Mouse (Mus musculus) limb, embryonic 12.5 days (tissue): ENCODE results near the gene Gm13698. TPM values are rescaled to one million over a fixed set of nuclear protein-coding genes. Genes with fewer than 3 reads are reported as not detected.
"Not testable (repeated sequence)": the region's sequence is repeated elsewhere in the genome, so short reads cannot be mapped to it uniquely, and the experiment has no call there.

Experiments
- ATAC-seq: fragments of 200-750 bp; cut with Nextera tagmentation; 2 replicates; pipeline ENCODE4 v1.8.0; 2017; ENCODE audit warnings: low read depth, moderate TSS enrichment; ENCODE audit not compliant: insufficient number of reproducible peaks, insufficient read depth, low FRiP score, low TSS enrichment
- H3K27ac ChIP-seq: fragments of 300-500 bp; sonication (generic); 2 replicates; pipeline ENCODE4 v1.5.1; 2016; ENCODE audit warnings: mild to moderate bottlenecking, moderate library complexity
- H3K27me3 ChIP-seq: fragments of 300-500 bp; sonication (generic); 2 replicates; pipeline ENCODE4 v1.6.1; 2016; ENCODE audit warnings: mild to moderate bottlenecking, moderate library complexity
- H3K36me3 ChIP-seq: fragments of 300-500 bp; sonication (generic); 2 replicates; pipeline ENCODE4 v1.6.1; 2016; ENCODE audit warnings: mild to moderate bottlenecking, moderate library complexity
- H3K4me1 ChIP-seq: fragments of 300-500 bp; sonication (generic); replicated peaks from 2 replicates; pipeline ENCODE4 v1.6.1; 2016
- H3K4me2 ChIP-seq: fragments of 300-500 bp; sonication (generic); 2 replicates; pipeline ENCODE4 v1.6.1; 2016; ENCODE audit warnings: mild to moderate bottlenecking, moderate library complexity
- H3K4me3 ChIP-seq: fragments of 300-500 bp; sonication (generic); replicated peaks from 2 replicates; pipeline ENCODE4 v1.5.1; 2016; ENCODE audit warnings: mild to moderate bottlenecking
- H3K9ac ChIP-seq: fragments of 300-500 bp; sonication (generic); replicated peaks from 2 replicates; pipeline ENCODE4 v1.6.1; 2016; ENCODE audit warnings: mild to moderate bottlenecking, moderate library complexity
- H3K9me3 ChIP-seq: fragments of 300-500 bp; sonication (generic); 2 replicates; pipeline ENCODE4 v1.6.1; 2016; ENCODE audit warnings: mild to moderate bottlenecking, moderate library complexity
- WGBS: fragments of 180-500 bp; shearing (Covaris S2); methylation state at CpG from one replicate; pipeline ENCODE4 v1.1.7; 2016; 5-methylcytosine and 5-hydroxymethylcytosine counted together
- polyA plus RNA-seq: library from polyadenylated mRNA; unstranded; fragments of >200 nt; fragmentation: Nextera tagmentation; extraction: Ambion mirVana; gene quantifications from 2 replicates; pipeline ENCODE4 v1.2.1, GENCODE M21; 2016

Gene Gm13698
- not detected in 2 replicates for polyA plus RNA-seq

DNA sequence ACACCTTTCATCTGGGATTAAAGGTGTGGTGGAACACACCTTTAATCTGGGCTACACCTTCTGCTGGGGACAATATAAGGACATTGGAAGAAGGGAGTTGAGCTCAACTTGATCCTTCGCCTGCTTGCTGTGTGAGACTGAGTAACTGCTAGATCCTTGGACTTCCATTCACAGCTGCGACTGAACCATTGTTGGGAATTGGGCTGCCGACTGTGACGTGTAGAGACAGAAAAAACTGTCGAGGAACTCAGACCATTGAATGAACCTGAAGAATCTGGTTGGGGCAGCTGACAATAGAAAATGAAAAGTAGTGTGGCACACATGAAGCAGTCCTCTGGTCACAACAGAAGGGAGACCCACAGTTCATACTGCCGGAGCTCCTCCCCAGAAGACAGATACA, at the start of gene Gm13698:
Gene Gm13698, plus strand, starts transcription at position 301 of the 400 bp plus-strand sequence.
- H3K27me3 ChIP-seq, H3K4me3 ChIP-seq, H3K36me3 ChIP-seq, ATAC-seq, H3K9me3 ChIP-seq, H3K9ac ChIP-seq, H3K4me2 ChIP-seq, H3K27ac ChIP-seq, H3K4me1 ChIP-seq: not testable (repeated sequence)
- no CpG with 5 or more reads among the region's 6 CpGs for WGBS

DNA sequence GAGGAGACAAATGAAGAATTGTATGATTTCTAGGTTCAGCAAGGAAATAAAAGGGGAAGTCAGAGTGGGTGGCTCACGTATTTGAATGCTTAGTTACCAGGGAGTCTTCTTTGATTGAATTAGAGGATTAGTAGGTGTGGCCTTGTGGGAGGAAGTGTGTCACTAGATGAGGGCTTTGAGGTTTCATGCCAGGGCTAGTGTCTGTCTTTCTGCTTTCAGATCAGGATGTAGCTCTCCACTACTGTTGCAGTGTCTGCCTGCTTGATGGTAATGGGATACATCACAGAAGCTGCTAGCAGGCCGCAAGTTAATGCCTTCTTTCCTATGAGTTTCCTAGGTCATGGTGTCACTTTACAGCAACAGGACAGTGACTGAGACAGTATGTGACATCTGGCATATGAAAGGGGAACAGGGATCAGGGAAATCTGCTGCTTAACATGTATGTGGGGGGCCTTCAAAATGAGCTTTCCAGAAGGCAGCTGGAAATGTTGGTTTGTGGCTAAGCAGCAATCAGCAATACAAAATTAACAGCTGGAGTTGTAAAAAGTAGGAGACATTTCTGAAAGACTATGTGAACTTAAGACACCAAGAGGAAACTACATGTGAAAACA, 25.9 kb upstream of the Gm13698 start:
- H3K4me1 ChIP-seq, result no peaks in the 10 kb centered on the region
- H3K27ac ChIP-seq, result no peak overlapping the region
- H3K27me3 ChIP-seq, result no peaks in the 10 kb centered on the region
- no peak overlapping the region for H3K9ac ChIP-seq
- WGBS, result 55% methylated on average over 2 of the region's 2 CpGs
- H3K9me3 ChIP-seq, result no peaks in the 10 kb centered on the region
- H3K36me3 ChIP-seq, result no peaks in the 10 kb centered on the region
- no peak overlapping the region for H3K4me3 ChIP-seq
- no peak for ATAC-seq
- no peak overlapping the region for H3K4me2 ChIP-seq

- Histone ChIP-seq H3K9me3 (no peaks in the 10 kb centered on the region), H3K27me3 (no peaks in the 10 kb centered on the region), H3K27ac (no peak within 1 kb of the TSS), H3K36me3 (no peaks in the 10 kb centered on the region), H3K4me2 (peak within 1 kb of the TSS; percentile 66), H3K4me1 (peaks cover 6% of the 10 kb centered on the region), H3K4me3 (peak within 1 kb of the TSS; percentile 33), H3K9ac (0 out of 2 replicates have a peak within 1 kb of the TSS, but pooled peaks have one; percentile 27)
- peak; percentile 86 for ATAC-seq
- 1% methylated on average over 20 of the region's 20 CpGs for WGBS
Observed at GRCm38 (mm10) chr2:83940931-83941361, 14.5 kb upstream of the Gm13698 start, which contains the start of gene Zswim2. Zswim2 (minus strand) TSS chr2:83941228.

GRCm38 (mm10) chr2:83941378-83941777, 14.1 kb upstream of the Gm13698 start:
- no peak overlapping the region for H3K4me3 ChIP-seq
- WGBS, result 37% methylated on average over 3 of the region's 3 CpGs
- no peaks in the 10 kb centered on the region for H3K27me3 ChIP-seq
- H3K9ac ChIP-seq, result no peak overlapping the region
- peaks cover 6% of the 10 kb centered on the region for H3K4me1 ChIP-seq
- H3K4me2 ChIP-seq, result peak overlapping the region; percentile 66
- H3K27ac ChIP-seq, result no peak overlapping the region
- H3K9me3 ChIP-seq, result no peaks in the 10 kb centered on the region
- no peak for ATAC-seq
- H3K36me3 ChIP-seq, result no peaks in the 10 kb centered on the region

- no peaks in the 10 kb centered on the region for H3K27me3 ChIP-seq
- peaks cover 6% of the 10 kb centered on the region for H3K4me1 ChIP-seq
- no peak overlapping the region for H3K27ac ChIP-seq
- no peaks in the 10 kb centered on the region for H3K9me3 ChIP-seq
- H3K4me3 ChIP-seq, result no peak overlapping the region
- no peak for ATAC-seq
- H3K36me3 ChIP-seq, result no peaks in the 10 kb centered on the region
- no peak overlapping the region for H3K4me2 ChIP-seq
- H3K9ac ChIP-seq, result no peak overlapping the region
- 79% methylated on average over 4 of the region's 4 CpGs for WGBS
Observed at GRCm38 (mm10) chr2:83941792-83942191, 13.7 kb upstream of the Gm13698 start.

GRCm38 (mm10) chr2:83961203-83961602, 5.7 kb downstream of the Gm13698 start, which contains the start of gene Gm13693:
Gm13693 (plus strand) TSS chr2:83961503.
- WGBS, result no CpG with 5 or more reads among the region's 6 CpGs
- ATAC-seq, H3K27ac ChIP-seq: not testable (repeated sequence)

DNA sequence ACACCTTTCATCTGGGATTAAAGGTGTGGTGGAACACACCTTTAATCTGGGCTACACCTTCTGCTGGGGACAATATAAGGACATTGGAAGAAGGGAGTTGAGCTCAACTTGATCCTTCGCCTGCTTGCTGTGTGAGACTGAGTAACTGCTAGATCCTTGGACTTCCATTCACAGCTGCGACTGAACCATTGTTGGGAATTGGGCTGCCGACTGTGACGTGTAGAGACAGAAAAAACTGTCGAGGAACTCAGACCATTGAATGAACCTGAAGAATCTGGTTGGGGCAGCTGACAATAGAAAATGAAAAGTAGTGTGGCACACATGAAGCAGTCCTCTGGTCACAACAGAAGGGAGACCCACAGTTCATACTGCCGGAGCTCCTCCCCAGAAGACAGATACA, 11.5 kb downstream of the Gm13698 start, which contains the start of gene Gm13695:
Gene Gm13695, plus strand, starts transcription at position 301 of the 400 bp plus-strand sequence.
- no CpG with 5 or more reads among the region's 6 CpGs for WGBS
- not testable (repeated sequence) for ATAC-seq, H3K9ac ChIP-seq, H3K4me3 ChIP-seq, H3K4me2 ChIP-seq, H3K27me3 ChIP-seq, H3K9me3 ChIP-seq, H3K27ac ChIP-seq, H3K36me3 ChIP-seq, H3K4me1 ChIP-seq

More at GRCm38 (mm10) chr2:83961203-83961602, 5.7 kb downstream of the Gm13698 start, which contains the start of gene Gm13693:
- not testable (repeated sequence) for H3K4me2 ChIP-seq, H3K9ac ChIP-seq, H3K27me3 ChIP-seq, H3K4me3 ChIP-seq, H3K36me3 ChIP-seq, H3K4me1 ChIP-seq, H3K9me3 ChIP-seq

DNA sequence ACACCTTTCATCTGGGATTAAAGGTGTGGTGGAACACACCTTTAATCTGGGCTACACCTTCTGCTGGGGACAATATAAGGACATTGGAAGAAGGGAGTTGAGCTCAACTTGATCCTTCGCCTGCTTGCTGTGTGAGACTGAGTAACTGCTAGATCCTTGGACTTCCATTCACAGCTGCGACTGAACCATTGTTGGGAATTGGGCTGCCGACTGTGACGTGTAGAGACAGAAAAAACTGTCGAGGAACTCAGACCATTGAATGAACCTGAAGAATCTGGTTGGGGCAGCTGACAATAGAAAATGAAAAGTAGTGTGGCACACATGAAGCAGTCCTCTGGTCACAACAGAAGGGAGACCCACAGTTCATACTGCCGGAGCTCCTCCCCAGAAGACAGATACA, 17.3 kb downstream of the Gm13698 start, which contains the start of gene Gm13696:
Gene Gm13696, plus strand, starts transcription at position 301 of the 400 bp plus-strand sequence.
- ATAC-seq, H3K4me3 ChIP-seq, H3K9ac ChIP-seq, H3K4me2 ChIP-seq, H3K36me3 ChIP-seq, H3K4me1 ChIP-seq, H3K27ac ChIP-seq, H3K9me3 ChIP-seq, H3K27me3 ChIP-seq: not testable (repeated sequence)
- WGBS, result no CpG with 5 or more reads among the region's 6 CpGs

GRCm38 (mm10) chr2:83978633-83979032, 23.1 kb downstream of the Gm13698 start, which contains the start of gene Gm13694:
Gm13694 (plus strand) TSS chr2:83978933.
- not testable (repeated sequence) for H3K36me3 ChIP-seq, H3K4me1 ChIP-seq, H3K9ac ChIP-seq, H3K27ac ChIP-seq, H3K27me3 ChIP-seq, ATAC-seq, H3K4me3 ChIP-seq, H3K9me3 ChIP-seq, H3K4me2 ChIP-seq
- WGBS, result no CpG with 5 or more reads among the region's 6 CpGs

GRCm38 (mm10) chr2:83984443-83984842, 28.9 kb downstream of the Gm13698 start, which contains the start of gene Gm13697:
Gm13697 (plus strand) TSS chr2:83984743.
- H3K9me3 ChIP-seq, H3K27me3 ChIP-seq, H3K27ac ChIP-seq, H3K4me3 ChIP-seq, H3K36me3 ChIP-seq, H3K4me2 ChIP-seq, H3K9ac ChIP-seq, H3K4me1 ChIP-seq, ATAC-seq: not testable (repeated sequence)
- WGBS, result no CpG with 5 or more reads among the region's 6 CpGs

DNA sequence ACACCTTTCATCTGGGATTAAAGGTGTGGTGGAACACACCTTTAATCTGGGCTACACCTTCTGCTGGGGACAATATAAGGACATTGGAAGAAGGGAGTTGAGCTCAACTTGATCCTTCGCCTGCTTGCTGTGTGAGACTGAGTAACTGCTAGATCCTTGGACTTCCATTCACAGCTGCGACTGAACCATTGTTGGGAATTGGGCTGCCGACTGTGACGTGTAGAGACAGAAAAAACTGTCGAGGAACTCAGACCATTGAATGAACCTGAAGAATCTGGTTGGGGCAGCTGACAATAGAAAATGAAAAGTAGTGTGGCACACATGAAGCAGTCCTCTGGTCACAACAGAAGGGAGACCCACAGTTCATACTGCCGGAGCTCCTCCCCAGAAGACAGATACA, 34.8 kb downstream of the Gm13698 start, which contains the start of gene Gm13691:
Gene Gm13691, plus strand, starts transcription at position 301 of the 400 bp plus-strand sequence.
- H3K27ac ChIP-seq, ATAC-seq, H3K4me1 ChIP-seq, H3K36me3 ChIP-seq, H3K4me3 ChIP-seq, H3K9ac ChIP-seq, H3K4me2 ChIP-seq, H3K27me3 ChIP-seq, H3K9me3 ChIP-seq: not testable (repeated sequence)
- WGBS, result no CpG with 5 or more reads among the region's 6 CpGs
